Mouse (Mus musculus): Measurements from ENCODE around the gene Atp6v0a1.

The Atp6v0a1 gene

DNA sequence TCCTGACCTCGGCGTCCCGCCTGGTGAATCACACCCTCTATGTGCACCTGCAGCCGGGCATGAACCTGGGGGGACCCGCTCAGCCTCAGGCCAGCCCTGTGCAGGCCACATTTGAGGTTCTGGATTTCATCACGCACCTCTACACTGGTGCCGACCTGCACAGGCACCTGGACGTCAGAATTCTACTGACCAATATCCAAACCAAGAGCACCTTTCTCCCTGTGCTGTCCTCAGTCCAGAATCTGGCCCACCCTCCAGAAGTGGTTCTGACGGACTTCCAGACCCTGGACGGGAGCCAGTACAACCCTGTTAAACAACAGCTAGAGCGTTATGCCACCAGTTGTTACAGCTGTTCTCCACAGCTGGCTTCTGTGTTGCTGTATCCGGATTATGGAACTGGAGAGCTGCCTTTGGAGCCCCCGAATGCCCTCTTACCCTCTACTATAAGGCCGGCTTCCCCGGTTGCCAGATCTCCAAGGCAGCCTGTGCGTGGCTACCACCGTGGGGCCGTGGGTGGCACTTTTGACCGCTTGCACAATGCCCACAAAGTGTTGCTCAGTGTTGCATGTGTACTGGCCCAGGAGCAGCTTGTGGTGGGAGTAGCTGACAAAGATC is 73.9 kb downstream of the Atp6v0a1 start:
- DNase-seq (ENCODE audit: low read depth in 2 of 2, low spot score in 2 of 2) = no peak

GRCm38 (mm10) chr11:101084246-101084645 is 75.0 kb downstream of the Atp6v0a1 start:
- DNase-seq (ENCODE audit: low read depth in 2 of 2, low spot score in 2 of 2) = no peak

- DNase-seq (ENCODE audit: low read depth in 2 of 2, low spot score in 2 of 2) = no peak
Observed at GRCm38 (mm10) chr11:101084811-101085210, 75.6 kb downstream of the Atp6v0a1 start.

DNA sequence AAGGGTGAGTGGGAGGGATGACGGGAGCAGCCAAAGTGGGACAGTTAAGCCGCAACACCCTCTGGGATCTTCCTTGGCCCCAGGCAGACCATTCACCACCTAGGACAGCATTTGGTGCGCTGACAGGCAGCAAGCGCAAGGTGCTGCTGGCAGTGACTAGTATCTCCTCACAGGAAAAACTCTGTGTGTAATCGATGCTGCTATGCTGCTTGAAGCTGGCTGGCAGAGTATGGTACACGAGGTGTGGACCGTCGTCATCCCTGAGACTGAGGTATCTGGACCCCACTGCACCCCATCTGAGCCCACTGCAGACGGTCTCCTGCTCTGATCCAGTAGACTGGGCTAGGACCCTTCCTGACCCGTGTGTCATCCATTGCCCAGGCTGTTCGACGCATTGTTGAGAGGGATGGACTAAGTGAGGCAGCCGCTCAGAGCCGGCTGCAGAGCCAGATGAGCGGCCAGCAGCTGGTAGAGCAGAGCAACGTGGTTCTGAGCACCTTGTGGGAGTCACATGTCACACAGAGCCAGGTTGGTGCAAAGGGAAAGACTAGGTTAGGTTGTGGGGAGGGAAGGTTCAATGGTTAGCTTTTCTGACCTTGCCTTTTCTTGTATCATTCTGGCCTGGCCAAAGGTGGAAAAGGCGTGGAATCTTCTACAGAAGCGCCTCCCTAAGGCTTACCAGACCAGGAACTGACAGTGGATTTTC is 76.5 kb downstream of the Atp6v0a1 start:
- no peak for DNase-seq (ENCODE audit: low read depth in 2 of 2, low spot score in 2 of 2)

GRCm38 (mm10) chr11:101086323-101086674 is 77.0 kb downstream of the Atp6v0a1 start:
- DNase-seq (ENCODE audit: low read depth in 2 of 2, low spot score in 2 of 2) = no peak

GRCm38 (mm10) chr11:101086756-101087681 is 77.8 kb downstream of the Atp6v0a1 start, which contains the start of gene Mlx:
Mlx (plus strand) TSS chr11:101087277.
- DNase-seq (ENCODE audit: low read depth in 2 of 2, low spot score in 2 of 2) = peak; percentile 72 to 79

- no peak for DNase-seq (ENCODE audit: low read depth in 2 of 2, low spot score in 2 of 2)
Observed at GRCm38 (mm10) chr11:101087682-101088055, 78.4 kb downstream of the Atp6v0a1 start.

- no peak for DNase-seq (ENCODE audit: low read depth in 2 of 2, low spot score in 2 of 2)
Observed at GRCm38 (mm10) chr11:101089931-101090330, 80.7 kb downstream of the Atp6v0a1 start.

- DNase-seq (ENCODE audit: low read depth in 2 of 2, low spot score in 2 of 2) = no peak
Observed at GRCm38 (mm10) chr11:101094930-101095313, 85.7 kb downstream of the Atp6v0a1 start.

- peak; percentile 72 to 83 for DNase-seq (ENCODE audit: low read depth in 2 of 2, low spot score in 2 of 2)
Observed at GRCm38 (mm10) chr11:101095314-101096024, 86.2 kb downstream of the Atp6v0a1 start, which contains the start of gene Psmc3ip. Psmc3ip (minus strand) TSS chr11:101095436.

DNA sequence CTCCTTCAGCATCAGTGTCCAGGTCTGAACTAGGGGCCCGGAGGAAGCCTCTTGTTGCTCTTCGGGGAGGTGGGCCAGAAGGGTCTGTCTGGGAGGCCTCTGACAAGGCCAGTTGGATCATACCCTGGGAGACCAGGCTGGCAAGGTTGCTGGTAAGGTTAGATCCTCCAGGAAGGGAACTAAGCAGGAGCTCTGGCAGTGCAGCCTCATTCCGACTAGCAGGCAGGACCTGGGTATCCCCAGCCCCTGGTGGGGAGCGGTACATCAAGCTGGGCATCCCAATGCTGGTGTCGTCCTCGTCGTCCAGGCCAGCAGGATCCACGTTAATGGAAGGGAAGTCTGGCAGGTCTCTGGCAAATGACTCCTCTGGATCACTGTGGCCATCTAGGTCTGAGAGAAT is 89.0 kb downstream of the Atp6v0a1 start:
- no peak for DNase-seq (ENCODE audit: low read depth in 2 of 2, low spot score in 2 of 2)

DNA sequence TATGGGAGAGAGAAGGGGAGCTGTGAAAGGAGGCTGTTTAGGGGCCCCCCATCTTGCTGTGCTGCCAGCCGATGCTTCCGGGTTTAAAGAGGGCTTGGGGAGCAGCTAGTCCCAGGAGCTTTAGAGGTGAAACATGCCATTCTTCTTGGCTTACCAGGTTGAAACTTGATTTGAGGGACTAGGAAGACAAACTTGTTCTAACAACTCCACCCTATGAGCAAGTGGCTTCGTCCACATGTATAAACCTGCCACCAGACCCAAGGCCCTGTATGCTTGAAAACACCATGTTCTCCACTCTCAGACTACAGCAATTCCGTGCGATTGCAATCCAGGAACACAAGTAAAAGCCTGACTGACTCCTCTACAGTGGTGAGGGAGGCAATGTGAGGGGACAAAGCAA is 93.8 kb downstream of the Atp6v0a1 start:
- DNase-seq (ENCODE audit: low read depth in 2 of 2, low spot score in 2 of 2) = no peak

GRCm38 (mm10) chr11:101109351-101109750 is 100.1 kb downstream of the Atp6v0a1 start:
- DNase-seq (ENCODE audit: low read depth in 2 of 2, low spot score in 2 of 2) = no peak

GRCm38 (mm10) chr11:101110708-101111107 is 101.5 kb downstream of the Atp6v0a1 start:
- DNase-seq (ENCODE audit: low read depth in 2 of 2, low spot score in 2 of 2) = no peak

DNA sequence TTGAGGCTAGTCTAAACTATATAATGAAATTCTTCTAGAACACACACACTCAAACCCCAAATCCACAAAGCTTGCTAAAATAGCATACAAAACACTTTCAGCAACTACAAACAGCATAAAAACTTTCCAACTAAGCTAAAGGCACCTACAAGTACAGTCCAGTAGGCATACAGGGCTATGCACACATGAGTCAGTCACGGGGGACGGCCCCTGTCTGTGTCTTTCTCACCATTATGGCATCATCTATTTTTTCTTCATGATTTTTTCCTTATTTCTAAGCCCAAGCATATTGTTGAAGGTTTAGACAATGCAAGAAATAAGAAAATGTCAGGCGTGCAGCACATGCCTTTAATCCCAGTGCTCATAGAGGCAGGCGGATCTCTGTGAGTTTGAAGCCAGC is 101.9 kb downstream of the Atp6v0a1 start:
- DNase-seq (ENCODE audit: low read depth in 2 of 2, low spot score in 2 of 2) = no peak

GRCm38 (mm10) chr11:101112186-101112585 is 102.9 kb downstream of the Atp6v0a1 start:
- DNase-seq (ENCODE audit: low read depth in 2 of 2, low spot score in 2 of 2) = no peak

All from CD8-positive naive resting alpha-beta T cell, adult 2 months (primary cell).